Mouse (Mus musculus) heart, embryonic 11.5 days (tissue): Measurements from ENCODE around the gene Tomm7. TPM values are rescaled to one million over a fixed set of nuclear protein-coding genes. Genes with fewer than 3 reads are reported as not detected.
"Not testable (repeated sequence)": the region's sequence is repeated elsewhere in the genome, so short reads cannot be mapped to it uniquely, and the experiment has no call there.

Source experiments
- ATAC-seq: fragments of 200-750 bp; cut with Nextera tagmentation; replicated peaks from 2 replicates; pipeline ENCODE4 v1.8.0; 2017; ENCODE audit warnings: moderate library complexity; ENCODE audit not compliant: insufficient number of reproducible peaks, low FRiP score, low TSS enrichment
- H3K27ac ChIP-seq: fragments of 300-500 bp; sonication (generic); 2 replicates; pipeline ENCODE4 v1.5.1; 2014; ENCODE audit warnings: mild to moderate bottlenecking, low read depth, low read length
- H3K27me3 ChIP-seq: fragments of 300-500 bp; sonication (generic); 2 replicates; pipeline ENCODE4 v1.6.1; 2014; ENCODE audit warnings: mild to moderate bottlenecking, low read length, mixed read lengths; ENCODE audit not compliant: control insufficient read depth, insufficient read depth
- H3K36me3 ChIP-seq: fragments of 300-500 bp; sonication (generic); 2 replicates; pipeline ENCODE4 v1.6.1; 2014; ENCODE audit warnings: mild to moderate bottlenecking, low read length, moderate library complexity, mixed read lengths; ENCODE audit not compliant: control insufficient read depth, insufficient read depth
- H3K4me1 ChIP-seq: fragments of 300-500 bp; sonication (generic); 2 replicates; pipeline ENCODE4 v1.6.1; 2014; ENCODE audit warnings: low read length; ENCODE audit not compliant: control insufficient read depth, insufficient read depth
- H3K4me2 ChIP-seq: fragments of 300-500 bp; sonication (generic); 2 replicates; pipeline ENCODE4 v1.6.1; 2014; ENCODE audit warnings: mild to moderate bottlenecking, moderate library complexity
- H3K4me3 ChIP-seq: fragments of 300-500 bp; sonication (generic); 2 replicates; pipeline ENCODE4 v1.5.1; 2014; ENCODE audit warnings: low read depth, low read length
- H3K9ac ChIP-seq: fragments of 300-500 bp; sonication (generic); 2 replicates; pipeline ENCODE4 v1.6.1; 2014; ENCODE audit warnings: mild to moderate bottlenecking, low read depth, low read length, moderate library complexity
- H3K9me3 ChIP-seq: fragments of 300-500 bp; sonication (generic); replicated peaks from 2 replicates; pipeline ENCODE4 v1.6.1; 2016; ENCODE audit warnings: low read length; ENCODE audit not compliant: control insufficient read depth
- WGBS: fragments of 180-500 bp; shearing (Covaris S2); extraction: QIAGEN DNeasy Blood & Tissue Kit; methylation state at CpG from one replicate; pipeline ENCODE4 v1.1.7; 2014; ENCODE audit not compliant: insufficient replicate concordance; 5-methylcytosine and 5-hydroxymethylcytosine counted together
- polyA plus RNA-seq: library from polyadenylated mRNA; unstranded; fragments of >200 nt; fragmentation: Nextera tagmentation; extraction: Ambion mirVana; gene quantifications from 2 replicates; pipeline ENCODE4 v1.2.1, GENCODE M21; 2014

Tomm7 gene
- polyA plus RNA-seq, 1 experiment from 2014 or later = 96.8 TPM

DNA sequence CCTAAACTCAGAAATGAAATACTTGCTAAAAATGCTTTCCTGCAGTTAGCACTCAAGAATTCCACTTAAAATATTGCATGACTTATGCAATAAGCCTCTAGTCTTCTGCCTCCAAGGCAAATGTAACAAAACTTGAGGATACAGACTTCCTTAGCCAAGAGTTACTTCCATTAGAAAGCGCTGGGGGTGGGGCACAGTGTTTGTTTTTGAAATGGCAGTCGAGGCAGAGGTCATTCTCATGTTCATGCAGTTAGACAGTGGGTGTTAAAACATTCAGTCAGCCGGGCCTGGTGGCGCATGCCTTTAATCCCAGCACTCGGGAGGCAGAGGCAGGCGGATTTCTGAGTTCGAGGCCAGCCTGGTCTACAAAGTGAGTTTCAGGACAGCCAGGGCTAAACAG, 5.8 kb downstream of the Tomm7 start:
- no peaks in the 10 kb centered on the region for H3K27me3 ChIP-seq
- WGBS = 89% methylated on average over 7 of the region's 7 CpGs
- no peak overlapping the region for H3K4me2 ChIP-seq
- H3K4me3 ChIP-seq = no peak overlapping the region
- H3K9ac ChIP-seq = no peak overlapping the region
- peaks cover 4% of the 10 kb centered on the region; the same call in 1 of the 2 replicates for H3K4me1 ChIP-seq
- ATAC-seq = no peak
- H3K27ac ChIP-seq = no peak overlapping the region
- H3K9me3 ChIP-seq = no peaks in the 10 kb centered on the region
- H3K36me3 ChIP-seq = 0 out of 2 replicates have a peak, but pooled peaks cover 3% of the 10 kb centered on the region

DNA sequence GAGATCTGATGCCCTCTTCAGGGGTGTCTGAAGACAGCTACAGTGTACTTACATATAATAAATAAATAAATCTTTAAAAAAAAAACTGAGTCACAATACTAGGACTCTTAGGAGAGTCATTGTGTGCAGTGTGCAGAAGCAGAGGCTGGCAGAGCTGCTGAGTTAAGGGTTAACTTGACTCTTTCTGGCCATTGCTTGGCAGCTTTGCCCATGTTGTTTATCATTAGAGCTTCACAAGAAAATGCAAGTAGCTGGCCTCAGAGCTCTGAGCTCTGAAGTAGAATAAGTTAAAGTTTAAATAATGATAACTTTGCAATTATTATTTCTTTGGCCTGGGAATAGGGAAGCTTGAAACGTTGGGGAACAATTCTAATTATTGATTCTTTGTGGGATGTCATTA, 8.3 kb downstream of the Tomm7 start:
- not testable (repeated sequence) for H3K4me3 ChIP-seq, H3K9ac ChIP-seq, H3K27ac ChIP-seq, ATAC-seq, H3K36me3 ChIP-seq, H3K4me2 ChIP-seq, H3K4me1 ChIP-seq, H3K9me3 ChIP-seq
- 77% methylated on average over 1 of the region's 1 CpGs for WGBS
- peaks cover 13% of the 10 kb centered on the region for H3K27me3 ChIP-seq

DNA sequence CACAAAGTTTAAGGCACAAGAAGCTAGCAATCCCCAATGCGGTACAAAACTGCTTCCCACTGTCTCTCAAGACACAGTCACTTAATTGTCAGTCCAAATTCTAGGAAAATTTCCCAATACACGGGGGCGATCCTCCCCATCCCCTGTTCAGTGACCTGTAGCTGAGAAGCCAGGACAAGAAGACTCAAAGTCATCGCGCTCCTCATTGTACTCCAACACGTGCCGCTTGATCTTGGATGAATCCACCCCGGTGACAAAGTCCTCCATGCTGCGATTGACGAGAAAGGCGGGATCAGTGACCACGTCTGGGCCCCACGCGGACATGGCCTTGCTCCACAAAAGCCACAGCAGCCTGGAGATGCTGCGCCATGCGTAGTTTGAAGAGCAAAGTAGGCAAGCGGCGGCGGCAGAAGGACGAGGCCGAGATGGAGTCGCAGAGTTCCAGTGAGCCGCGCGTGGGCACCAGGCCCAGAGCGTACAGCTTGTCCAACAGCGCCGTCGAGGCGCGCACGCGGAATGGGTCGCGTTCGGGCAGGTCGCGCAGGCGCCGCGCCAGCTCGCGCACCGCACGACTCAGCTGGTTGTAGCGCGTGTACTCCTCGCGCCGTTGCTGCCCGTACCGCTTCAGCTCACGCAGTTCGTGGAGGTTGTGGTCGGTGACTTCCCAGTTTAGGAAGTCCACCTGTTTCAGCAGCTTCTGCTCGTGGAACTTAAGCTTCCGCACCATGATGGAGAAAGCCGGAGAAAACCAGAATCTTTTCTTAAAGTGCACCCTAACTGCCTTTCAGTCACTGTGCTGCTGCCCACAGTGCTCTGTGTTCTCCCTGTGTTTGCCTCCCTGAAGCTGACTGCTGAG, 12.8 kb downstream of the Tomm7 start:
- Histone ChIP-seq H3K9me3 (no peaks in the 10 kb centered on the region), H3K36me3 (no peaks in the 10 kb centered on the region), H3K27ac (no peak overlapping the region), H3K4me2 (peak overlapping the region; percentile 47), H3K4me3 (peak overlapping the region; percentile 26; the same call in 1 of the 2 replicates), H3K9ac (no peak overlapping the region), H3K27me3 (peaks cover 13% of the 10 kb centered on the region), H3K4me1 (no peaks in the 10 kb centered on the region)
- 30% methylated on average over 58 of the region's 58 CpGs for WGBS
- ATAC-seq = no peak

DNA sequence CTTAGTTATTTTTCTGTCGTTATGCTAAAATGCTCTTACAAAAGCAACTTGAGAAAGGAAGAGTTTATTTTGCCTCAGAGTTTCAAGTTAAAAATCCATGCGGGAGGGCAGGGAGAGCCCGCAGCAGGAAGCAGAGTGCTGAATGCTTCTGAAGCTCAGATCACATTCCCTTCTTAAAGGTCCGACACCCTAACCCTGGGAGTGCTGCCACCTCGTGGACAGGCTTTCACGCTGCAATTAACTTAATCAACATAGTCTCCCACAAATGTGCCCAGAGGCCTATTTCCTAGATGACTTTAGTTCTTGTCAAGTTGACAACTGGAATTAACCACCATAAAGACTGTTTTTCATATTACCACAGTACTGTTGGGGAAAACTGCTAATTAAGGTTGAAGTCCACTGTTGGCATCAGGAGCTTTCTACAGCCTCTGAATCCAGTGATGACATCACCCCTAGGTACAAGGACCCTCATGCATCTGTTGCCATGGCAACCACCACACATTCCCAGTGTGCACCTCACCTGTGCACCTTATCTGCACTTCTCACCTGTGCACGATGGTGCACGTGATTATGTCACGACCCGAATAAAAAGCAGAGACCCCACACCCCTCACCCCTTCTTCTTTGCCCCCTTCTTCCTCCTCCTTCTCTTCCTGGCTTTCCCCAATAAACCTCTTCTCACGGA, 17.5 kb downstream of the Tomm7 start:
- peaks cover 8% of the 10 kb centered on the region for H3K27me3 ChIP-seq
- H3K4me1 ChIP-seq = no peaks in the 10 kb centered on the region
- no peak overlapping the region for H3K4me2 ChIP-seq
- H3K9me3 ChIP-seq = no peaks in the 10 kb centered on the region
- no peak overlapping the region for H3K4me3 ChIP-seq
- 28% methylated on average over 11 of the region's 11 CpGs for WGBS
- no peak overlapping the region for H3K27ac ChIP-seq
- H3K36me3 ChIP-seq = no peaks in the 10 kb centered on the region
- no peak for ATAC-seq
- H3K9ac ChIP-seq = no peak overlapping the region

DNA sequence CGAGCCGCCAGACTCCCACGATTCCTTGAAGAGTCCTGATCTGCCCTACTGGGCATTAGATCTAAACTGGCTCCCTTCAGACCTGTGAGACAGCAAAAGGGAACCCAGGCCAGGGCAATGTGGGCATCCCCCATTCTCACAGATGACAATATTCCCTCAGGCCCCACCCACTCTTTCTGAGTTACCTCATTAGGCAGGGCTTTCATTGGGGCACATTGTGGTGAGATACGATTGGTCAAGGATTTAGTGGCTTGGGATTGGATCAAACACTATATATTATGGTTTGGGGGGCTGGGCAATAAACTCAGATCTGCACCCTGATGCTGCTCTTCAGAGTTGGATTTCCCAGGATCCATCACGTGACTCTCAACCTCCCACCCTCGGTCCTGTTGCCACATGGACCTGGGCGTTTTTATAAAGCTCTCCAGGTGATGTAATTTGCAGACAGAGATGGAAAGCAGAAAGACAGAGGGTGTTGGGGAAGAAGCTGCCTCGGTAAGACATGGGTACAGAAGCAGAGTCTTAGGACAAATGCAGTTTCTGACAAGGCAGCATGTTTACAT, 19.7 kb downstream of the Tomm7 start:
- Histone ChIP-seq H3K9me3 (no peaks in the 10 kb centered on the region), H3K27me3 (no peaks in the 10 kb centered on the region), H3K27ac (no peak overlapping the region), H3K4me3 (no peak overlapping the region), H3K4me2 (no peak overlapping the region), H3K4me1 (no peaks in the 10 kb centered on the region), H3K9ac (no peak overlapping the region), H3K36me3 (peaks cover 7% of the 10 kb centered on the region; the same call in 1 of the 2 replicates)
- ATAC-seq = no peak
- 74% methylated on average over 8 of the region's 8 CpGs for WGBS

DNA sequence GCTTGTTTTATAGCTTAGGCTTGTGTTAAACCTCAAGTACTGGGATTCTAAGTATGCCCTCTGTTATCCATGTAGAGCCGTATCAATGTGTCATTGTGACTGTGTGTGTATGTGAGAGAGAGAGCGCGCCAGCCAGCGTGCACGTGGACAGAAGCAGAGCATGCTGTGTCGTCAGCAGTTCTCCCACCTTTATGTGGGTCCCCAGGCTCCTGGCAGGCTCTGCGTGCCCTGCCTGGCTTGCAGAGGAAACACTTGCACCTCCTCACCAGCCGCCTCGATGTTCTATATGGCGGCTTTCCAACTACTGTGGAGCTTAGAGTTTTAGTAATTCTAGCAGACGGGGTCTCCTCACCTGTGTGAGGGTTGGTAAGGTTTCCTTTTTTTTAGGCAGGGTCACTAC, 21.7 kb downstream of the Tomm7 start:
- H3K27ac ChIP-seq = no peak overlapping the region
- no peak overlapping the region for H3K4me3 ChIP-seq
- no peak overlapping the region for H3K9ac ChIP-seq
- no peaks in the 10 kb centered on the region for H3K9me3 ChIP-seq
- H3K27me3 ChIP-seq = no peaks in the 10 kb centered on the region
- peaks cover 11% of the 10 kb centered on the region for H3K36me3 ChIP-seq
- no peak for ATAC-seq
- 65% methylated on average over 11 of the region's 11 CpGs for WGBS
- no peak overlapping the region for H3K4me2 ChIP-seq
- no peaks in the 10 kb centered on the region for H3K4me1 ChIP-seq

DNA sequence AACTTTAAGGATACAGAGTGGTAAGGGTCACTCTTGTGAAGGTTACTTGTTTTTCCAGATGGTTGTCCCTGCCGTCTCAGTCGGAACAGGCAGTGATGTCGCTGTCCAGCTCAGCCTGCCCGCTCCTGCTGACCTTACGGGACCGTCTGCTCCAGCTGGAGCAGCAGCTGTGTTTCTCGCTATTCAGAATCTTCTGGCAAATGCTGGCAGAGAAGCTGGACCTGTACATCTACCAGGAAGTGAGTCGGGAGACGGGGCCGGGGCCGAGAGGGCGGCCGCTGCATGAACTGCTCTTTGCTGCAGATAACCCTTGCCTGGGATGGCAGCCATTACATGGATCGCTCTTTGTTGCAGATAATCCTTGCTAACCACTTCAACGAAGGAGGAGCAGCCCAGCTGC, 27.3 kb downstream of the Tomm7 start:
- Histone ChIP-seq H3K36me3 (peaks cover 43% of the 10 kb centered on the region), H3K27ac (no peak overlapping the region), H3K9ac (no peak overlapping the region), H3K4me2 (no peak overlapping the region), H3K4me1 (no peaks in the 10 kb centered on the region), H3K27me3 (no peaks in the 10 kb centered on the region), H3K9me3 (peaks cover 5% of the 10 kb centered on the region), H3K4me3 (no peak overlapping the region)
- ATAC-seq = no peak
- WGBS = 92% methylated on average over 15 of the region's 15 CpGs

DNA sequence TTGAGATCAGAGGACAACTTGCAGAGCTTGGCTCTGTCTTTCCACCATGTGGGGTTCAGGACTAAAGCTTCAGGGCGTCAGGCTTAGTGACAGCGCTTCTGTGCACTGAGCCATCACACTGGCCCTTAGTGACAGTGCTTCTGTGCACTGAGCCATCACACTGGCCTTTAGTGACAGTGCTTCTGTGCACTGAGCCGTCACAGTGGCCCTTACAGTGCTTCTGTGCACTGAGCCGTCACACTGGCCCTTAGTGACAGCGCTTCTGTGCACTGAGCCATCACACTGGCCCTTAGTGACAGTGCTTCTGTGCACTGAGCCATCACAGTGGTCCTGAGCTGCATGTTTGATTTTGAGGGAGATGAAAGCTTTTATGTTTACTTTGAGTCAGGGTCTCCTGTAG, 29.1 kb downstream of the Tomm7 start:
- no peaks in the 10 kb centered on the region for H3K4me1 ChIP-seq
- 93% methylated on average over 5 of the region's 5 CpGs for WGBS
- no peaks in the 10 kb centered on the region for H3K27me3 ChIP-seq
- H3K27ac ChIP-seq = no peak overlapping the region
- H3K4me3 ChIP-seq = no peak overlapping the region
- peaks cover 5% of the 10 kb centered on the region for H3K9me3 ChIP-seq
- ATAC-seq = no peak
- H3K4me2 ChIP-seq = no peak overlapping the region
- no peak overlapping the region for H3K9ac ChIP-seq
- H3K36me3 ChIP-seq = peaks cover 48% of the 10 kb centered on the region
